Mouse (Mus musculus): ENCODE data around the gene Olfr1412.

DNA sequence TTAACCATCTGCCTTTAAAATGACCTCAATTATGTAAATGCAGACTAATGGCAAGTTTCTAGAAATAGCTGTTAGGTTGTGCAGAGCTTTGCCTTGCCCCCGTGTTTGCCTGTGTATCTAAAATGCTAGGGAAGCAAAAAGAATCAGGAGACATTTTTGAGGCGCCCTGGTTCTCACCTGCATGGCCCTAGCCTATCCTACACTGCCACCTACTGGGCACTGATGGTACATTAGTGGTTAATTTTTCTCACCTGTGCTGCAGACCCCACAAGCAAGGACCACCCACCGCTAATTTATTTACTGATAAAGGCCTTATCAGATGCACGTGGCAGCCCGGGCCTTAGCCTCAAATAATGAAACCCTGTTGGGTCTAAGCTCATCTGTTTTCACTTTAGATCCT lies 25.4 kb downstream of the Olfr1412 start:
- TF ChIP-seq POLR2A (IDR thresholded peaks at IDR 0.05; ENCODE audit: low read depth, low read length) (no peak), CTCF (conservative IDR thresholded peaks at IDR 0.05; ENCODE audit: insufficient read depth, insufficient read length, low read depth, low read length) (peak; percentile 87)
